Mouse (Mus musculus) megakaryocyte, embryonic 14.5 days (primary cell): ENCODE measurements at regions not wholly inside any gene's neighbourhood (a gene's known extent, or its start where the extent isn't known, plus 50 kb on each side); places are given as distances from the start of the nearest gene placed in this dataset.

ENCODE experiments used
- H3K27me3 ChIP-seq: replicated peaks from 2 replicates; pipeline ENCODE3; 2012; ENCODE audit warnings: inconsistent platforms
- H3K36me3 ChIP-seq: replicated peaks from 2 replicates; pipeline ENCODE3; 2012; ENCODE audit warnings: low read length, inconsistent platforms, mixed read lengths
- H3K4me1 ChIP-seq: 2 replicates; pipeline ENCODE4 v1.6.1; 2012; ENCODE audit warnings: inconsistent platforms
- H3K4me3 ChIP-seq: replicated peaks from 2 replicates; pipeline ENCODE3; 2012; ENCODE audit warnings: moderate library complexity, mild to moderate bottlenecking, inconsistent platforms
- H3K9me3 ChIP-seq: 2 replicates; pipeline ENCODE4 v1.6.1; 2012; ENCODE audit warnings: inconsistent platforms
- FLI1 ChIP-seq: IDR thresholded peaks from 2 replicates; pipeline ENCODE4 v1.6.1; 2012; ENCODE audit warnings: low read length, inconsistent platforms, mixed read lengths
- GATA1 ChIP-seq: IDR thresholded peaks from 3 replicates; pipeline ENCODE4 v1.6.1; 2012; ENCODE audit warnings: mixed read lengths, low read length, inconsistent platforms, borderline replicate concordance

GRCm38 (mm10) chr15:17048867-17049628 is 320.5 kb downstream of the Cdh9 start:
- no peaks in the 10 kb centered on the region for H3K27me3 ChIP-seq
- no peaks in the 10 kb centered on the region for H3K36me3 ChIP-seq
- H3K9me3 ChIP-seq: no peaks in the 10 kb centered on the region
- no peaks in the 10 kb centered on the region for H3K4me1 ChIP-seq
- no peak overlapping the region for H3K4me3 ChIP-seq
- TF ChIP-seq FLI1: no peak
- no peak for TF ChIP-seq GATA1

- Histone ChIP-seq H3K36me3 (no peaks in the 10 kb centered on the region), H3K27me3 (no peaks in the 10 kb centered on the region), H3K4me1 (no peaks in the 10 kb centered on the region), H3K4me3 (no peak overlapping the region), H3K9me3 (no peaks in the 10 kb centered on the region)
- TF ChIP-seq FLI1 (no peak), GATA1 (no peak)
These were observed 341.2 kb downstream of the Cdh9 start for GRCm38 (mm10) chr15:17069772-17070171.

GRCm38 (mm10) chr15:17084030-17084429 is 355.5 kb downstream of the Cdh9 start:
- Histone ChIP-seq H3K4me1 (no peaks in the 10 kb centered on the region), H3K9me3 (no peaks in the 10 kb centered on the region), H3K4me3 (no peak overlapping the region), H3K27me3 (no peaks in the 10 kb centered on the region), H3K36me3 (no peaks in the 10 kb centered on the region)
- TF ChIP-seq GATA1 (no peak), FLI1 (no peak)

GRCm38 (mm10) chr15:17088644-17089228 is 360.2 kb downstream of the Cdh9 start:
- H3K27me3 ChIP-seq: no peaks in the 10 kb centered on the region
- no peaks in the 10 kb centered on the region for H3K9me3 ChIP-seq
- H3K4me3 ChIP-seq: no peak overlapping the region
- no peaks in the 10 kb centered on the region for H3K4me1 ChIP-seq
- no peaks in the 10 kb centered on the region for H3K36me3 ChIP-seq
- TF ChIP-seq FLI1 (no peak), GATA1 (no peak)

GRCm38 (mm10) chr15:17098927-17099326 is 370.4 kb downstream of the Cdh9 start:
- H3K9me3 ChIP-seq: no peaks in the 10 kb centered on the region
- H3K36me3 ChIP-seq: no peaks in the 10 kb centered on the region
- H3K4me1 ChIP-seq: no peaks in the 10 kb centered on the region
- TF ChIP-seq GATA1 (no peak), FLI1 (no peak)
- no peaks in the 10 kb centered on the region for H3K27me3 ChIP-seq
- H3K4me3 ChIP-seq: peak overlapping the region; percentile 18

GRCm38 (mm10) chr15:17101182-17101581 is 372.6 kb downstream of the Cdh9 start:
- H3K36me3 ChIP-seq: no peaks in the 10 kb centered on the region
- TF ChIP-seq GATA1 (no peak), FLI1 (no peak)
- H3K4me3 ChIP-seq: no peak overlapping the region
- H3K4me1 ChIP-seq: no peaks in the 10 kb centered on the region
- no peaks in the 10 kb centered on the region for H3K9me3 ChIP-seq
- H3K27me3 ChIP-seq: no peaks in the 10 kb centered on the region

GRCm38 (mm10) chr15:17135721-17136120 is 407.2 kb downstream of the Cdh9 start:
- Histone ChIP-seq H3K27me3 (no peaks in the 10 kb centered on the region), H3K4me3 (no peak overlapping the region), H3K9me3 (no peaks in the 10 kb centered on the region), H3K36me3 (no peaks in the 10 kb centered on the region), H3K4me1 (no peaks in the 10 kb centered on the region)
- TF ChIP-seq GATA1 (no peak), FLI1 (no peak)

- Histone ChIP-seq H3K9me3 (no peaks in the 10 kb centered on the region), H3K4me3 (no peak overlapping the region), H3K36me3 (no peaks in the 10 kb centered on the region), H3K27me3 (no peaks in the 10 kb centered on the region), H3K4me1 (no peaks in the 10 kb centered on the region)
- TF ChIP-seq FLI1: no peak
- TF ChIP-seq GATA1: no peak
These were observed 451.6 kb downstream of the Cdh9 start for GRCm38 (mm10) chr15:17180164-17180563.

GRCm38 (mm10) chr15:17181358-17182022 is 452.9 kb downstream of the Cdh9 start:
- Histone ChIP-seq H3K27me3 (no peaks in the 10 kb centered on the region), H3K4me3 (no peak overlapping the region), H3K9me3 (no peaks in the 10 kb centered on the region), H3K36me3 (no peaks in the 10 kb centered on the region), H3K4me1 (no peaks in the 10 kb centered on the region)
- TF ChIP-seq FLI1: no peak
- TF ChIP-seq GATA1: no peak

GRCm38 (mm10) chr15:17195439-17195838 is 466.9 kb downstream of the Cdh9 start:
- no peaks in the 10 kb centered on the region for H3K4me1 ChIP-seq

More at GRCm38 (mm10) chr15:17195439-17195838, 466.9 kb downstream of the Cdh9 start:
- no peak for TF ChIP-seq GATA1
- Histone ChIP-seq H3K9me3 (no peaks in the 10 kb centered on the region), H3K4me3 (no peak overlapping the region), H3K27me3 (no peaks in the 10 kb centered on the region), H3K36me3 (no peaks in the 10 kb centered on the region)
